Mouse (Mus musculus): ENCODE results near the gene Grk4.

Gene Grk4

DNA sequence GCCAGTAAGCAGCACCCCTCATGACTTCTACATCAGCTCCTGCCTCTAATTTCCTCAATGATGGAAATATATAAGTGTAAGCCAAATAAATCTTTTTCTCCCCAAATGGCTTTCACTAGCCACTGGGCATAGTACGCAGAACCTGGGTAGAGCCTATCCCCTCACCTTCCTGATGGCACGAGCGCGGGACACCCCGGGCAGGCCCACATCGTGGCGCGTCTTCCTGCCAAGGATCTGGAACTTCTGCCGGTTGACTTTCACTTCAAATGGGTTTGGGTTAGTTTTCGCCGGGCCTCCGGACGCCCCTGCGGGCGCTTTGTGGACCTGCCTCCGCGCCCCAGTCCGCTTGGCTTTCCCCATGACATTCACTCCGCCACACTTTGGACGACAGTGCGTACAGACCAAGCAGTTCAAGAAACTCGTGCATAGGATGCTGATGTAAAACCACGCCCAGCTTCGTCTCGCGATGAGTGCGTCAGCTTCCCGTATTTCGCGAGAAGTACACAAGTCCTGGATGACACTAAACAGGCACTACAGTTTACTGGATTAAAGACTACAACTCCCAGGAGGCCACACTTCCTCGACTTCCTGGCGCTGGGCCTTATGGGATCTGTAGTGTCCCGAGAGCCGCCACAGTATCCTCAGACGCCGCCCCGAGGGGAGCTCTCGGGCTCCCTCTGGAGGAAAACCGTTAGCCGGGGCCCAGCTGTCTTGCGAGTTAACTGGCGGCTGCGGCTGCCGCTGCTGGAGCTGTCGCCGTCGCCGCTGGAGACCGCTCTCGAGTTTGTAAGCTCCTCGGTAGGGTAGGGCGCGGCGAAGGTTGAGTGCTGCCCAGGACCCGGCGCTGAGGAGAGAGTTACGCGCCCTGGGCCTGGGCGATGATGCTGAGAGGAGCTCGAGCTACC lies at the start of gene Grk4, which contains the start of gene Nop14:
Gene Grk4 (plus strand): TSS at position 694 of the 905 bp plus-strand sequence.
Gene Nop14 (minus strand): TSS at position 463 of the 905 bp plus-strand sequence.
- in situ Hi-C loops (cut with MseI, MboI), result no loop called here

DNA sequence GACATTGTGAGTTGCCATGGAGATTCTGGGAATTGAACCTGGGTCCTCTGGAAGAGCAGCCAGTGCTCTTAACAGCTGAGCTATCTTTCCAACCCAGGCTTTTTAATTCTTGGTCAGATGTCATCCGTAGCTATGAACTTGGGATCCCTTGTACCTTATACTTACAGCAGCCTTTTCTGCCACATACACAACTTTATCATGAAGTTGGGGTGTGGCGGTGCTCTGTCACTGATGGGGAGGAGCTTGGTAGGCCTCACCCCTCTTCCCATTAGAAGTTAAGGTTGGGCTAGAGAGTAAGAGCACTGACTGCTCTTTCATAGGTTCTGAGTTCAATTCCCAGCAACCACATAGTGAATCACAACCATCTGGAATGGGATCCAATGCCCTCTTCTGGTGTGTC lies 27.2 kb upstream of the Grk4 start:
- in situ Hi-C loops (cut with MseI, MboI), result no loop called here

DNA sequence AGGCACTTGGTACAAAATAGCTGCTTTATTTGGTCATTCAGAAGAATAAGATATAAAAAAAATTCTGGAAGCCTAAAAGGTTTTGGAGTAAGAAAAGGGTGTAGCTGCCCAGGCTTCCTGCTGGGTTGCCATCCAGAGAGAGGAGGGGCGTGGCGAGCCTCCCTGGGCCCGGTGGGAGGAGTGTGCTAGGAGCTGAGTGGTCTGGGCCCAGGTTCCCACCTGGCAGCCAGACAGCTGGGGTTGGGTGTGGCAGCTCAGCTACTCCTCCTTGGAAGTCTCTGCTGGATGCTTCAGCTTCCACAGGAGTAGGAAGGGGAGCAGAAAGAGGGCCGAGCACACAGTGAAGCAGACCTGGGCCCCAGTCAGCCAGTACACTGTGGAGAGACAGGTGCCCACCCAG lies 26.5 kb upstream of the Grk4 start:
- in situ Hi-C loops (cut with MseI, MboI), result no loop called here

GRCm38 (mm10) chr5:34634746-34635400 lies 25.3 kb upstream of the Grk4 start:
- in situ Hi-C loops (cut with MseI, MboI), result no loop called here

DNA sequence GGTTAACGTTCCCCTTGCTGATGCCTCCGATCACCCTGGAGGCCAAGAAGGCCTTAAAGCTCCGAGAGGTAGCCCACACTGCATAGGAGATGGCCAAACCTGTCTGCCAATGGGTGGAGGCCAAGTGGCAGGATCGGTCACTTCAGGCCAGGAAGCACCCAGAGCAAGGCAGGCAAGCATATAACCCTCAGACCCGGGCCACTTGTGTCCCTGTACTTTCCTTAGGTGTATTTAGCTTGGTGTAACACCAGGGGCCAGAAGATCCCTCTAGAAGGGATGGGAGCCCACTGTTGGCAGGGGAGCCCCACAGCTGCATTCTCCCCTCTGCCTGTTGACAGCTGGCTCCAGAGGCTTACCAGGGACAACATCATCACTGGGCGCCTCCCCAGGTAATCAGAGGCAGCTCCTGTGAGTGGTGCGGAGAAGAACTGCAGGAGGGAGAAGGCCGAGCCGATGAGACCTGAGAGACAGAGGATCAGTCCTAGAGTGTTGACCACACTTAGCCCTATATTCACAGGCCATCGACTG lies 24.4 kb upstream of the Grk4 start:
- in situ Hi-C loops (cut with MseI, MboI), result no loop called here

GRCm38 (mm10) chr5:34636481-34637287 lies 23.5 kb upstream of the Grk4 start, which contains the start of gene Mfsd10:
Gene Mfsd10, minus strand, starts transcription at chr5:34637212.
- in situ Hi-C loops (cut with MseI, MboI), result no loop called here

DNA sequence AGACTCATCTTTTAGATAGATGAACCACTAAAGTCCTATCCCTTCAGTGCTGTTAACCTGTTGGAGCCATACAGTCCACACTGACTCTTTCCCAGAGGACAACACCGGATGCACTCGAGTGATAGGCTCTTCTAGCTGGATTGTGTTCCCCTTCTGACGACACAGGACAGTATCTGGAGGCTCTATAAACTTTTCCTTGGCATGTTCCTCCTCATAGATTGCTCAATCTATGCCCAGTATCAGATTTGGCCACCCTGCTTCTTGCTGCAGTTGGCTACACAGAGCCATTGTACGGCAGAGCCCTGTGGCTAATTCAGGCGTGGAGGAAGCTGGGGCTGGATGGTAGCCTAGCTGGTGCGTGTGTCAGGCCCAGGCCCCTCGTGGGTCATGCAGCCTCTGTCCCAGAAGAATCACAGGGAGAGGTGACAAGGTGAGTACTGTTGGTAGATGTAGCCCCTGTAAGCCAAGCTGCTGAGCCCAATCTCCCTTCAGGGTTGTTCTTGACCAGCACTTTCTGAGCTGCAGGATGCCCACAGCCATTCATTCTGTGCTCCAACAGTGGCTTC lies 22.5 kb upstream of the Grk4 start:
- in situ Hi-C loops (cut with MseI, MboI), result no loop called here

DNA sequence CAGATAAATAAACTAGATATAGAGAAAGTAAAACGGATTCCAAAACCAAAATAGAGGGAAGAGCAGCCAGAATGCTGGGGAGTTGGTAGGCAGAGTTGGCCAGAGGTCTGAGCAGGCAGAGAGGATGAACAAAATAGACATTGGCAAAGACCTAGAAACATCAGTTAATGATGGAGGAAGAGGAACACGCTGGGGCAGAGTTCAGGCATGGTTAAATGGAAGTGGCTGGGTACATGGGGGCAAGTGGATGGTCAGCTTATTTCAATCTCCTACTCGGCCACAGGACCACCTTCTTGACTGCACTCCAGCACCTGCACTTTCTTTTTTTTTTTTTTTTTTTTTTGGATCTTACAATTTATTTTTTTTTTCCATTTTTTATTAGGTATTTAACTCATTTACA lies 18.2 kb upstream of the Grk4 start:
- in situ Hi-C loops (cut with MseI, MboI), result loop anchor here (10.0 kb wide), 1 partner anchor 97 kb away; no protein-coding TSS in a partner anchor

- in situ Hi-C loops (cut with MseI, MboI), result loop anchor here (10.0 kb wide), 1 partner anchor 98 kb away; no protein-coding TSS in a partner anchor
These were observed 17.2 kb upstream of the Grk4 start for GRCm38 (mm10) chr5:34642932-34643331.

GRCm38 (mm10) chr5:34647581-34647980 lies 12.6 kb upstream of the Grk4 start:
- in situ Hi-C loops (cut with MseI, MboI), result loop anchor here (10.0 kb wide), 1 partner anchor 103 kb away; no protein-coding TSS in a partner anchor

DNA sequence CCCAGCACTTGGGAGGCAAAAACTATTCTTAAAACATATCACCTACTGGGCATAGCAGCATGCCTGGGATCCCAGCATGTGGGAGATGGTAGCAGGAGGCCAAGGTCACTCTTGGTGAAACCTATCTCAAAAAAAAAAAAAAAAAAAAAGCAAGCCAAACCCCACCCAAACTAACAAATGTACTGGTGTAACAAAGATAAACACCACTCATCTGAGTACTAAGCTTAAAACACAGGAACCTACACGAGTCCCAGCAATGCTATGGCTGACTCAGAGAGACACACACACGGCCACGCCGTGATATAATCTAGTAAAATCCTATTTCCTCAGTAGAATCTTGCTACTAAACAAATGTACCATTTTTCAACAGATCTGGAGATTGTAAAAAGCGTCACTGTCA lies 7.2 kb upstream of the Grk4 start:
- in situ Hi-C loops (cut with MseI, MboI), result no loop called here

- in situ Hi-C loops (cut with MseI, MboI), result no loop called here
These were observed 5.3 kb upstream of the Grk4 start for GRCm38 (mm10) chr5:34654881-34655280.

DNA sequence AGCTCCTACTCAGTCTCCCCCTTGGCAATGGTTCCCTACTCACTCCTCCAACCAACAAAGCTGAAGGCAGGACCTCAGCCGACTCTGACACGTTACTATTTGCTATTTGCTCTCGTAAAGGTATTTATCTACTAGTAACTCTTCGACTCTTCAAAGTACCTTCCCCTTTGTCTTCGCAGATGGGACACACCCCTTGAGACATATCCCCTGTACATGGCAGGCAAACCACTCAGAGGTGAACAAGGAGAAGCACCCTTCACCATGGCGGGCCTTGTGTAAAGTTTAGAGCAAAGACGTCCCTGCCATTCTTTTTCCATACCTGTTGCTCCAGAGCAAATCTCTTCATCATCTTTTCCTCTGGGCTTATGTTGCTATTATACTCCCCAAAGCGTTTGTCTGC lies 2.6 kb upstream of the Grk4 start:
- in situ Hi-C loops (cut with MseI, MboI), result no loop called here

GRCm38 (mm10) chr5:34660591-34661130 lies 482 bp downstream of the Grk4 start:
- in situ Hi-C loops (cut with MseI, MboI), result no loop called here

GRCm38 (mm10) chr5:34661909-34662308 lies 1.7 kb downstream of the Grk4 start:
- in situ Hi-C loops (cut with MseI, MboI), result no loop called here

- in situ Hi-C loops (cut with MseI, MboI), result no loop called here
These were observed 3.1 kb downstream of the Grk4 start for GRCm38 (mm10) chr5:34663231-34663630.

DNA sequence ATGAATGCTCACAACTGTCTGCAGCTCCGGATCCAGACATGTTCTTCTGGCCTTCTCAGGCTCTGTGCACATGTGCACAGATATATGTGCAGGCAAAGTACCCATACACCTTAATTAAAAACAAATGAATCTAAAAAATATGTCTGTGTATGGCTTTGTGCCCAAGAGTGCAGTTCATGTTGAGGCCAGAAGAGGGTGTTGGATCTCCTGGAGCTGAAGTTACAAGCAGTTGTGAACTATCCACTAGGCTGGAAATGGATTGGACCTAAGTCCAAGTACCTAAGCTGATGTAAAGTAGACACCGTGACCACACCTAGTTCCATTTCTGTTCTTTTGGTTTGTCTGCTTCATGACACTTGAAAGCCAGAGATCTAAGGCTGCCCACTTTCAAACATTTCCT lies 9.3 kb downstream of the Grk4 start:
- in situ Hi-C loops (cut with MseI, MboI), result no loop called here

DNA sequence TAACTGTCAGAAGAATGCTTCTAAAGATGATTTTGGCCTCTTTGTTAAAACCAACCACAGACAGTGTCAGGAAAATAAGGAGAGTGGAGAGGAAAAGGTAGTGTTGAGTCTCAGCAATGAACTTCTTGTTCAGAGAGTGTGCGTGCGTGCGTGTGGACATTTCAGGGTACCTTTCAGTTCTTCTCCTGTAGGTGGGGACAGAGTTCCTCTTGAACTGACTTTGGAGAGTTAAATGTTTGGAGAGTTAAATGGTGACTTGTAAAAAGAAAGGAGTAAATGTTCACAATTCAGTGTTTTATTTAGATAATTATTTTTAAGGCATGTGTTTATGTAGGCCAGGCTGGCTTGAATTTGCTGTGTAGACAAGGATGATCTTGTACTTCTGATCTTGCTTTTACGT lies 10.1 kb downstream of the Grk4 start:
- in situ Hi-C loops (cut with MseI, MboI), result no loop called here

DNA sequence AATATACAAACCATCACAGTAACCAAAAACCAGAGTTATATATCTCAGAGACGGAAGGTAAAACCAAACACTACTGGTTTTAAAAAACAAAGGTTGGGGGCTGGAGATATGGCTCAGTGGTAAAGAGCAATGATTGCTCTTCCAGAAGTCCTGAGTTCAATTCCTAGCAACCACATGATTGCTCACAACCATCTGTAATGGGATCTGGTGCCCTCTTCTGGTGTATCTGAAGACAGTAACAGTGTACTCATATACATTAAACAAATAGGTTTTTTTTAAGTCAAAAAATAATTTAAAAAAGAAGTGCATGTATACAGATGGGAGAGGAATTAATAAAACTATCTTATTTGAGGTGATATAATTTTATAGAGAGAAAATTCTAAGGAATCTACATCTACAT lies 29.7 kb downstream of the Grk4 start:
- in situ Hi-C loops (cut with MseI, MboI), result no loop called here

GRCm38 (mm10) chr5:34692782-34693181 lies 32.6 kb downstream of the Grk4 start:
- in situ Hi-C loops (cut with MseI, MboI), result no loop called here

GRCm38 (mm10) chr5:34695521-34695920 lies 35.3 kb downstream of the Grk4 start:
- in situ Hi-C loops (cut with MseI, MboI), result no loop called here

Measured in mouse trophoblast stem cell (cell line).